Mouse (Mus musculus): ENCODE measurements around the gene Gm21776. TPM values are rescaled to one million over a fixed set of nuclear protein-coding genes. Genes with fewer than 3 reads are reported as not detected.

The Gm21776 gene
- not detected in 2 replicates for polyA plus RNA-seq (2021; fragmentation: Nextera tagmentation)
- long read RNA-seq, experiment 1 = 0 reads
- long read RNA-seq, experiment 2 = 0 reads

DNA sequence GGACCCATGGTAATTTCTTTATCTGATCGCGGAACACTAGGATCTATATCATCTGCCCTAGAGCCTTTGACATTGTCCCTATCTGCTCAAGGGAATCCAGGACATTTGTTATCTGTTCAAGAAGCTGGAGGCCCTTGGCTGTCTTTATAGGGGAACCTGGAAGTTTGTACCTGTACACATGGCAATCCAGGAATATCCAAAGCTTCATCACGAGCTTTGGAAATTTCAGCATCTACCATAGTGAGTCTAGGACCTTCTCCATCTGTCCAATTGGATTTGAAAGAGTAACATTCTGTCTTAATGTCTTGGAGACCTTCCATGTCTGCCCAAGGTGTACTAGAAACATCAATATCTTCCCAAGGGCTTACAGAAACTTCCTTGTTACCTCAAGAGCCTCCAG is at the start of gene Gm21776:
Gene Gm21776, plus strand, starts transcription at position 301 of the 400 bp plus-strand sequence.

Measured in layer of hippocampus, adult 6 months (tissue).